Mouse (Mus musculus) embryonic facial prominence, embryonic 13.5 days (tissue): ENCODE results near the gene Prss35. TPM values are rescaled to one million over a fixed set of nuclear protein-coding genes. Genes with fewer than 3 reads are reported as not detected.

Experiments
- polyA plus RNA-seq: library from polyadenylated mRNA; unstranded; fragments of >200 nt; fragmentation: Nextera tagmentation; extraction: Ambion mirVana; gene quantifications from 2 replicates; pipeline ENCODE4 v1.2.1, GENCODE M21; 2015

Prss35 gene
- polyA plus RNA-seq, 1 experiment from 2014 or later: 33.0 TPM

Other genes with a start within 250 kb of the Prss35 start
- 39.2 and 42.1 TPM in 2 replicates for gene Pgm3, start 171.8 kb upstream of the Prss35 start, polyA plus RNA-seq
- gene Rwdd2a, start 171.7 kb upstream of the Prss35 start, polyA plus RNA-seq: 3.4 and 4.6 TPM in 2 replicates
- 19.2 and 20.3 TPM in 2 replicates for gene Me1, start 47.7 kb upstream of the Prss35 start, polyA plus RNA-seq
- gene Snap91, start 137.0 kb downstream of the Prss35 start, polyA plus RNA-seq: 3.8 and 5.3 TPM in 2 replicates